Mouse (Mus musculus): Measurements from ENCODE around the gene Litaf.

DNA sequence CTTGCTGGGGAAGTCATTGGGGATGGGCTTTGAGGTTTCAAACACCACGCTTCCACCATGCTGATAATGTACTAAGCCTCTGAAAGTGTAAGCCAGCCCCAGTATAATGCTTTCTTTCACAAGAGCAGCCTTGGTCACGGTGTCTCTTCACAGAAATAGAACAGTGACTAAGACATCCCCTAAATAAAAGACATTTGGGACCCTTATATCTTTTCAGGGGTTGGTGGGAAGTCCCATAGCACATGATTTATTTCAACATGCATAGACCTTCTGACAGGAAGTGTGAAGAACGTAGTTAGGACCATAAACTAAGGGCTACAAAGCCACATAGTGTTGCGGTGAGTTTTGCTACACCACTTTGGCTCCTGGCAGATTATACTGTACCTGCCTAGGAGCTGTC is 69.4 kb downstream of the Litaf start:
- no peak for TF ChIP-seq CTCF (IDR thresholded peaks at IDR 0.05; ENCODE audit: control insufficient read depth, insufficient read depth, insufficient replicate concordance, low read depth, low read length)
- TF ChIP-seq POLR2A (IDR thresholded peaks at IDR 0.05; ENCODE audit: control insufficient read depth, low read depth, low read length) = no peak

All from testis, adult 2 months (tissue).